Mouse (Mus musculus) CD4-positive helper T cell, adult 2 months (primary cell): ENCODE data around the gene Psg29.

ENCODE experiments used
- DNase-seq: peaks from one replicate; pipeline ENCODE4 v3.0.0-alpha.2; 2012; ENCODE audit warnings: low read depth, missing footprints, low spot score

The Psg29 gene

GRCm38 (mm10) chr7:17203177-17203576 is at the start of gene Psg29:
Psg29 (plus strand) TSS chr7:17203477.
- DNase-seq, result no peak

GRCm38 (mm10) chr7:17155634-17156033 is 47.6 kb upstream of the Psg29 start:
- DNase-seq, result peak; percentile 42

- DNase-seq, result no peak
These were observed 46.2 kb upstream of the Psg29 start for GRCm38 (mm10) chr7:17156885-17157677.

- no peak for DNase-seq
These were observed 44.3 kb upstream of the Psg29 start for GRCm38 (mm10) chr7:17159011-17159410.

- DNase-seq, result no peak
These were observed 31.4 kb upstream of the Psg29 start for GRCm38 (mm10) chr7:17171827-17172226.

GRCm38 (mm10) chr7:17205530-17206184 is 2.4 kb downstream of the Psg29 start:
- DNase-seq, result no peak
